Mouse (Mus musculus) CD4-positive, CD25-positive, alpha-beta regulatory T cell, adult 2 months (primary cell): ENCODE measurements at regions not wholly inside any gene's neighbourhood (a gene's known extent, or its start where the extent isn't known, plus 50 kb on each side); places are given as distances from the start of the nearest gene placed in this dataset.
"Not testable (repeated sequence)": the region's sequence is repeated elsewhere in the genome, so short reads cannot be mapped to it uniquely, and the experiment has no call there.

ENCODE experiments used
- DNase-seq: peaks from one replicate; pipeline ENCODE4 v3.0.0-alpha.2; 2012; ENCODE audit warnings: low read depth, low spot score

DNA sequence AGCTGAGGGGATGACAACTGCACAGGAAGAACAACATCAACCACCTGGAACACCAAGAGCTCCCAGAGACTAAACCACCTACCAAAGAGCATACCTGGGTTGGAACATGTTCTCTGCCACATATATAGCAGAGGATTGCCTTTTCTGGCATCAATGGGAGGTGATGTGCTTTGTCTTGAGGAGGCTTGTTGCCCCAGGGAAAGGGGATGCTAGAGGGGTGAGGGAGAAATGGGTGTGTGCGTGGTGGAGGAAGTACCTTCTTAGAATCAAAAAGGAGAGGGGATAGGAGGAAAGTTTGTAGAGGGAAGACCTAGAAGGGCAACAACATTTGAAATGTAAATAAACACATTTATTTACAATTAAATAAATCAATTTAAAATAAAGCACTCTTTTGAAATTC, 358.5 kb upstream of the Pfkp start:
- DNase-seq, result no peak

DNA sequence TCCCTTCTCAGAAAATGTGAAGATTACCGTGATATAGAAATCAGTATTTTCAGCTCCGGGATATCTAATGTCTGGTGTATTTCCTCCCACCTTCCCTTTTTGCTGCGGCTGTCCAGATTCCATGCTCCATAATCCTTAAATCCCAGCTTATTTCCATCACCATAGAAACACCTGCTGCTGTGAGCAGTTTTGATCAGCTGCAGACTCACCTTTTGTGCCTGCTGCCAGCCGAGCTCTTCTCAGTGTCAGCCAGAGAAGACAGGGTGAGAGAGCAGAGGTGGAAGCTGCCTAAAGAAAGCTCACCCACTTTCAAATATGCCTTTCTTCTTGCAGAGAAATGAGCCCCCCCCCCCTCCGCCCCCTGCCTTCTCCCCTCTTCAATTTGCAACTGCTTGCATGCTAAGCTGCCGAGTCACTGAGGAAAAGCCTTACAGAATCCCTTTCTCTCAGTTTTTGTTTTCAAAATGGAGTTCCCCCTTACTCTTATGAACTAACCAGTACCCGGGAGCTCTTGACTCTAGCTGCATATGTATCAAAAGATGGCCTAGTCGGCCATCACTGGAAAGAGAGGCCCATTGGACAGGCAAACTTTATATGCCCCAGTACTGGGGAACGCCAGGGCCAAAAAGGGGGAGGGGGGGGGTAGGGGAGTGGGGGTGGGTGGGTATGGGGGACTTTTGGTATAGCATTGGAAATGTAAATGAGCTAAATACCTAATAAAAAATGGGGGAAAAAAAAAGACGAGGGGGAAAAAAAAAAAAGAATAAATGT, 350.1 kb upstream of the Pfkp start:
- not testable (repeated sequence) for DNase-seq

DNA sequence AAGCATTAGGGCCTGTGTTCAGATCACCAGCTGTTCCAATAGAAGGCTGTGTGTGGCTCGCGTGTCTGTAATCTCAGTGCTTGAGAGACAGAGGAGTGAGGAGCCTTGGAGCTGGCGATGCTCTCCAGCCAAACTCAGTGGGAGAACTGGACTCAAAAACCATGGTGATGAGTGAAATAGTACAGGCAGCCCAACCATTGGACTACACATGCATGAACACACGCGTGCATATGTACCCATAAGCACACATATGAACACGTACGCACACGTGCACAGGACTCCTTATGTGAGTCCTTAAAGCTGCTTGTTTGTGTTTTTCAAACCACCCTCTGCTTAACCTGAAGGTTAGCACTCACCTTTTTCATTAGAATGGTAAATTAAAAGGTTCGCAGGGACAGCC, 349.5 kb upstream of the Pfkp start:
- no peak for DNase-seq

DNA sequence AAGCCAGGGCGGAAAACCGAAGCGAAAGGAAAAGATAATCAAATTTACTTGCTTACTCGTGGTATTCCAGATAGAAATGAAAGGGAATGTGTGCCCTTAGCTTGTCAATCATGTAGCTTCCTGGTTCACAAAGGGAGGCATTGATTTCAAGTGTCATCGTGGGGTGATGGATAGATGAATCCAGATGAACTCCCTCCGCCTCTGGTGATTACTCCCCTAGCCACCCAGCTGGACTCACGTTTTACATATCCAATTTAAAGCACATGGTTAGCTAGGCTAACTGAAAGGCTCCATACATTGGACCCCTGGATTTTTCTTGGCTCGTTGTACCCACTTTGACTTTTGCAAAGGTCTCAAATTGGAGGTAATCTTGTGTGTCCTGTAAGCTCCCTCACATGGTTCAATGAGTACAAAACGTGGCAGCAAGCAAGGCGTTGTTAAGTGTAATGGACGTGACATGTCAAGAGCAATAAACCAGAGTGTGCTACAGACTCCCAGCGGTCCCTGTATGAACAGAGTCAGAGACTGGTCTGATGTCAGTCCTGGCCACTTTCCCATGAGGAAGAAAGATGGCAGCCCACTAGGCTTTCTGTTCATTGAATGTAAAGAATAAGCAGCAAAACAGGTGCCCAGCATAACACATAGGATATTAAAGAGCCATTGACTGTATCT, 343.9 kb upstream of the Pfkp start:
- DNase-seq, result no peak

DNA sequence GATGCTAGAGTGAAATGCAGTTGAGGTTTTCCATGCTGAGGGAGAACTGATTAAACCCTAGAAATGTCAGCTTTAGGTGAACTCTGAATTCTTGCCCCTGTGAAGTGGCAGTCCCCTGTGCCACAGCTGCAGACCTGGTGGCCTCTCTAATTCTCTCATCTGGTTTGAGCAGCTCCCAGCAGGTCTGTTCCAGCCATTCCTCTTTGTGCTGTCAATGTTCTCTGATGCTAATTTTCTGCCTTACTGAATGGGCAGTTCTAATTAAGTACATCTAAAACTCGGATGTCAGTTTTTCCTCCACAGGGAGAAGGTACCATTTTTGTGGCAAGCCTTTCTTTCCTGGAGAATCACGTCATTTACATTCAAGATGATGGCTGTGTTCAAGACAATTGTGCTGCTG, 343.1 kb upstream of the Pfkp start:
- DNase-seq, result no peak

DNA sequence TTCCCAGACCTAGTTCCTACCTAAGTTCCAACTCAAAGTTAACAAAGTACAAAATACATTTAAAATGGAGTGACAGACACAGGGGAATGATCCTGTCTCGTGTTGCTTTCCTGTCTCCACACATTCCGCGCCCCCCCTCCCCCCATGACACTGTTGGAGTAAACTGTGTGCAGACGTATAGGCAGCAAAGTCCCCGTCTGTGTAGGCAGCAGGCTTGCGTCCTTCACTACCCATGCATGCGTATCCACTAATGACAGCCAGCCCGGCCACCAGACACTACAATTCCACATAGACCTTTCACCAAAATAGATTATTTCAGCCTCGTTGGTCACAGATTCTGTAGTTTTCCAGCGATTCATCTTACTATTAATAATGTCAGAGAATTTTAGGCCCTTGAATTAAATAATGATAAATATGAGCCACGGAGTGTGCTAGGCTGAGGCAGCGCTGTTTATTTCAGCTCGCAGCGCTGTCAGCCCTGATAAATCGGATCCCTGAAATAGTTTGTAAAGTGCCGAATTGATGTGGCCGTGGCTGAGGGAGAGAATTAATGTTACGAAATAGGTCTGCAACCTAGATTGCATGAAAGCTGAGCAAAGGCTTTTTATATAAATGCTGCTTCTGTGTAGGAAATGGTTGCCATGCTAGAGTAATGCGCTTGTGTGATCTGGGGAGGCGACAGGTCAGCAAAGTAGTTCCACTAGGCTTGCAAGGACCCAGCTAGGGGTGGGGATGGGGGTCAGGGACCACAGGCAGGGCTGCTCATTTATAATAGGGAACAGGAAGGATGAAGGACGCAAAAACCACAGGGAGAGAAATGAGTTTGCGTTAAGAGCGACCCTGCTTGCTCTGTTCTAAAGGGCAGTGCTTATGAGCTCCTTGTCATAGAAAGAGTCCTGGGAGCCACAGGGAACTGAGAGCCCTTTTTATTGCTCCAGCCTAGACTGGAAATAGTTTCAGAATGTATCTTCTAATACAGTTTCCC, 336.7 kb upstream of the Pfkp start:
- no peak for DNase-seq

DNA sequence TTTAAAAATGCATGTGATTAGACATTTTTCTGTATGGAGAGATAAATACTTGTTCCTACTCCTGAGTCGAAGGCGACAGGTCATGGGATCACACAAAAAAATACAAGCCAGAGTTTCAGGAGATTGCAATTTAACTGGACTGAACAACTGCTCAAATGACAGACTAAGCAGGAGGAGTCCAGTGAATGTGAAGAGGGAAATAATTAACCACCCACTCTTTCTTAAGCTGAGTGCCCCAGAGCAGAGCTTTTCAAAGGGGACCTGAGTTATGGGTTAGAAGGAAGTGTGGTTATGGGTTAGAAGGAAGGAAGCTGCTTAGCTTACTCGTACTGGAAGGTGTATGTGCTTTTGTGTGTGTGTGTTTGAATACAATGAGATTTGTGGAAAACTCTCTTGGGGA, 307.1 kb upstream of the Pfkp start:
- no peak for DNase-seq

DNA sequence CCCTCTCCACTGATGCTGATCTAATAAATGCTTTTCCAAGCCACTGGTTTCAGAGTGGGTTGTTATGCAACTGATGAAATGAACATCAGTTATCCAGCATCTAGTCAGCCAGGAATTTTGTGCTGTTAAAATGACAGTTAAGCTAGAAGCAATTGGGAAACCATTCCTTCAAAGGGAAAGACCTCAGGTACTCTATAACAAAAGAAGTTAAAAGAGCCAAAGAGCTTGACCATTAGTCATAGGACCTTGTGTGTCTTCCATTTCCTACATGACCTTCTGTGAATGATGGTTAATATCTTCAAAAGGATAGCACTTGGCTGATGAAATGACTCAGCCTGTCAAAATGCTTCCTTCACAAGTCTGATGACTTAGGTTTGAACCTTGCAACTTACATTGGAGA, 275.6 kb upstream of the Pfkp start:
- DNase-seq, result no peak

DNA sequence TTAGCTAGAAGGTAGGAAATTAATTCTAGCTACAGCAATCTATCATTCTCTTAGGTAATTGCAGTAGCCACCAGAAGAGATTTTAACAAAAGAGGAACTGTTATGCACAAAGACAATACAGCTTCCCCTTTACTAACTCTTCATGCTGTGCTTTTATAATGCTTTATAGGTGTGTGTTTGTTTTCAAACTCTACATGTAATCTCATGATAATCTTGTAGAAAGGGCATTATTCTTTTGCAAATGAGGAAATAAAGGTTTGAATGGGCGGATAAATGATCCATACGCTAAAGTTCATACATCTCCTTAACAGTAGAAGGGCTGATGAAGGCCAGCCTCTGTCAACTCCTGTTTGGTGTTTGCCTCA, 273.8 kb upstream of the Pfkp start:
- no peak for DNase-seq

DNA sequence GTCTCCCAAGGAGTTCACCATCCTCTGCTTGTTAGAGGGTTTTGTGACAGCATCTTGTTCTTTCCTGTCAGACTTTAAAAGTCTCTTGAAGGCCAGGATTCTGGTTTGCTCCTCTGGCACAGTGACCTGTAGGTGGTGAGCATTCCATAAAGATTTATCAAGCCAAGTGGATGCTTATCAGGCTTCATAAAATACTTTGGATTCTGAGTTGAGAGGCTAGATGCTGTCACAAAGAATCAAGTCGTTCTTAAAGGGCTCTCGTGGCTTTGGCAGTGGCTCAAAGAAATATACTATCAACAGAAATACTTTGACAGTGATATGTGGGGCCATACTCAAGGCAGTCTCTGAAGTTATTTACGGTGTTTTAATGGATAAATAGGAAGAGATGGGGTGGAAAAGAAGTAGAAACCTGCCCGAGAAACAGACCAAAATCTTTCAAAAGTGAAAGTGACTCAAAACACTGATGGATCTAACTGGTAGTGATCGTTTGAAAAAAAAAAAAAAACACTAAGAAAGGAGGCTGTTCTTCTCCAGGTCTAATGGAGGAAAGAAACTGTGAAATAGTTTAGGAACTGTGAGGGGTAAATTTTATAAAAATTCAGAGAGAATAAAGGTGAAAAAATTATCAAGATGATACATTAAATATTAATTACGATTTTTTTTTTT, 273.2 kb upstream of the Pfkp start:
- no peak for DNase-seq

DNA sequence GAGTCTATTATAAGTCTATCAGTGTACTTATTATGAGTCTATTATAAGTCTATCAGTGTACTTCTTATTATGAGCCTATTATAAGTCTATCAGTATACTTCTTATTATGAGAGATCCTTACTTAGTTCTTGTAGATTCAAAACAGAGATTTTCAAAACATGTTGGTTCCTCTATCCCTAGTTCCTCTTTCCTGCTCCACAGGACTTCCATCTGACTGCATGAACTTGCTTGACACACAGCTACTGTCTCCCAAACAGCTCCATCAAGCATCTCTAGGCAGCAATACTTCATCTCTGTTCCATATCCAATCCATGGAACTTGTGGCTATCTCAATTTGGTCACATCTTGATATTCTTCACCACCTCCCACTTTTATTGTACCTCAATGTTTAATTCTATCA, 257.4 kb upstream of the Pfkp start:
- DNase-seq, result no peak

DNA sequence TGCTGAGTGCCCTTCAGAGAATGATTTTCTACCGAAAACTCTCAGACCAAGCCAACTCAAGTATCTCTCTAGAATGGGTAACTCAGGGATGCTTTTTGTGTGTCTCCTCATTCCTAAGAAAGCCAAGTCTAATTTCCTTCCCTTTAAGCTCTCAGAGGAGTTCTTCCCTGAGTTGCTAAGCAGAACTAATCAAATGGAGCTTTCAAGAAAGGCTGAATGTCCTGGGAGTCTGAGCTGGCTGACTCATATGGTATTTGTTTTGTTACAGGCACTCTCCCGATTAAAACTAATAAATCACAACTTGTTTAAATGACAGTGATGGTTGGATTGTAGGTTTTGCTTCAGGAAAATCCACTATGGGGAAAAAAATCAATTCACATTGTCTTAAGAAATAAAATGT, 253.1 kb upstream of the Pfkp start:
- DNase-seq, result no peak

DNA sequence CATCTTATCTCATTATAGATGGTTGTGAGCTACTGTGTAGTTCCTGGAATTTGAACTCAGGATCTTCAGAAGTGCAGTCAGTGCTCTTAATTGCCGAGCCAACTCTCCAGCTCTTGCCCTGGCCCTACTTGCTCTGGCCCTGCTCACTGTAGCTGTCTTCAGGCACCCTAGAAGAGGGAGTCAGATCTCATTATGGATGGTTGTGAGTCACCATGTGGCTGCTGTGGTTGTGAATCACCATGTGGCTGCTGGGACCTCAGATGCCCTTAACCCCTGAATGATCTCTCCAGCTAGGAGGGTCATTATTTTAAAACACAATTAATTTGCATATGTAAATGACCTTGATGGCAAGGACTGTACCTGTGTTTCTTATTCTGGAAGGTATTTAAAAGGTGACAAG, 249.1 kb upstream of the Pfkp start:
- no peak for DNase-seq

DNA sequence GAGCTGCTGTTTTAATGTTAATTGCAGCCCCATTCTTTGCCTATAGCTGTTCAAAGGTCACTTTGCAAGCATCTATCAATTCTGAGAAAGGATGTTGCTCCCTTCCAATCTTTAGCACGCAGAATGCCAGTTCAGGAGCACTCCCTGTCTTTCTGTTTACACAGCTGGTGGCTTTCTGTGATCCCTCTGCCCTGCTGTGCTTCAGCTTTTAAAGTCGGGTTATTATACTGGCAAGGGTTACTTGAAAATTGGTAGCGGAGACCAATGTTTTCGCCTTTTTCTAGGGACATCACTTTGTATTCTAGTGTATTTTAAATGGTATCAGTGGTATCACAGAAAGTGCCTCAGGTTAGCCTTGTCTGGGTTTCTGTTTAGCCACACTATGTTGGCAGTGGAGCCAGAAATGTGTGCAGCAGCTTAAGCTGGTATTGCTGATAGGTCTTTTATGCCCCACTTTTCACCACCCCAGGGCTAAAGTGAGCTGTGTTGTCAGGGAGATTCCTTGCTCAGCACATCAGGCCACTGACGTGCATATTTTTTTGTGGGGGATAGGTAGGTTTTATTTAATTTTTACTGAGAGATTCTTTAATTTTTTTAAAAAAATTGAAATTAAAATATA, 243.0 kb upstream of the Pfkp start:
- no peak for DNase-seq

DNA sequence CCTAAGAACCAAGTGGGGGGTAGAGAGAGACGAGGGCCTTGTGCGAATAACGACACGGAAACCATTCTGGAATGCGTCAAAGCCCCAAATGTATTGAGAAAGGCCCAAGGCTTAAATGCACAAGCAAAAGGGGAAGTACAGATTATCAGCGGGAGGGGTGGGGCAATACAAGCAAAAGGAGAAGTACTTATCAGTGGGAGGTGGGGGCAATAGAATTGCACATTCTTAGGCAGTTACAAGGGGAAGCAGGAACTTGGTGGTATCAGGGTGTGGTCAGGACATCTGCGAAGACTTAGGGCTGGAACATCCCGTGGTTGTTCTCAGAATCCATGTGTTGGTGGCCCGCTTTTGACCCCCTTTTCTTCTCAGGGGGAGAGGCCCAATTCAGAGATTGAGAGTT, 240.9 kb upstream of the Pfkp start:
- not testable (repeated sequence) for DNase-seq

DNA sequence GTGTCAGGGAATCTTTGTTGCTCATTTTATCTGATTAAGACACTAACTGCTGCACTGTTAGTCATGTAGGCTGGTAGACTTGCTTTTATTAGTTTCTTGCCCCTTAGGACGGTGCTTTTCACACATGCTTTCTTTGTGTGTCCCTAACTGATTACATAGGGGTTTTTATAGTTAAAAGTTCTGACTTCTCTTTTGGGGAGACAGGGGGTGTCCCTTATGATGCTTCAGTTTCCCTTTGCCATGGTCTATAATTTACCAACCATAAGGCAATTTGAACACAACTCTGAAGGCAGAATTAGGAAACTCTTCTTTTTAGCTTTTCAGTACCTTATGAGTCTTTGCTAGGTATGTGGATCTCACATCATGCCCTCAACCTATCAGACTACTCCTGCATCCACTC, 239.8 kb upstream of the Pfkp start:
- DNase-seq, result no peak

DNA sequence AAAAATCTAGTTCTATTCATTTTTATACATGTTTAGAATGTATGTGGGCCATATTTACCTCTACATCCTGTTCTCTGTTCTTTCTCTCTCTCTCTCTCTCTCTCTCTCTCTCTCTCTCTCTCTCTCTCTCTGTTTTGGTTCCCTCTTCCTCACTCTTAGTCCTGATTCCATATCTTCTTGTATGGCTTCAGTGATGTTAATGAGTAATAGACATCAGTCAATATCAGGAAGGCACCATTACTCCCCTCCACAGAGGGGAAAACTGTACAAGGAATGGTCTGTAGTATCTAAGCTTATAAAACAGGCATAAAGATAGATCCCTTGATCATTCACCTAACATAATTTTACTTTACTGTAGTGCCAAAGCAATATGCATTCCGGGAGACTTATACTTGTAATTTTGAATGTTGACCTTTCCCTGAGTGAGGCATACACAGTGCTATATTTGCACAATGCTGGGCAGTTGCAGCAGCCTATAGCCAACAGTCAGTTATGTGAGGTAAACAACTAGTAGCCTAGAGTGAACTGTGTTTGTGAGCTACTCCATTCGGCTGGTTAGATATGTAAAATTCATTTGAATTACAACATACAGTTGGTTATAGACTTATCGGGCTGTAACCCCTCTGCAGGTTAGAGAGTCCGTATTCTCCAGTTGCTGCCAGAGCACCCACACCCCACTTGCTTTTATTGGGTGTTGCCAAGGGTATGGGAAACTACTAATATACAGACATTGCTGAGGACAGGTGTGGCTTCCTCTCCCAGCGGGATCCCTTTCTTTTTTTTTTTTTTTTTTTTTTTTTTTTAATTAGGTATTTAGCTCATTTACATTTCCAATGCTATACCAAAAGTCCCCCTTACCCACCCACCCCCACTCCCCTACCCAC, 228.7 kb upstream of the Pfkp start:
- no peak for DNase-seq

DNA sequence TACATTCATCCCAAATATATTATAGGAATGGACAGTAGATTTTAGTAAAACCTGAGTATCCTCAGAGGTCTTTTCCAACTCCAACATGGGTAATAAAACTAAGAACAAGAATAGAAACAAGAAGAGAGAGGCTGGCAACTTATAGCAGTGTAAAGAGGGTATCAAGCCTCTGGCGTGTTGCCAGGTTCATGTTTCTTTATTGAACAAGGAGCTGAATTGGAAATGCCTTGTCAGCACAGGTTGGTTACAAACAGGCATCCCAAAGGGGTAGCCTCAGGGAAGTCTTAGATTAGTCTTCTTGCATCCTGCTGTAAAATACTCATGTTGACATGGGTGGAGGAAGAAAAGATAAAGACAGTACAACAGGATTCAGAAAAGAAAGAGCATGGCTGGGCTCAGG, 213.6 kb upstream of the Pfkp start:
- no peak for DNase-seq

DNA sequence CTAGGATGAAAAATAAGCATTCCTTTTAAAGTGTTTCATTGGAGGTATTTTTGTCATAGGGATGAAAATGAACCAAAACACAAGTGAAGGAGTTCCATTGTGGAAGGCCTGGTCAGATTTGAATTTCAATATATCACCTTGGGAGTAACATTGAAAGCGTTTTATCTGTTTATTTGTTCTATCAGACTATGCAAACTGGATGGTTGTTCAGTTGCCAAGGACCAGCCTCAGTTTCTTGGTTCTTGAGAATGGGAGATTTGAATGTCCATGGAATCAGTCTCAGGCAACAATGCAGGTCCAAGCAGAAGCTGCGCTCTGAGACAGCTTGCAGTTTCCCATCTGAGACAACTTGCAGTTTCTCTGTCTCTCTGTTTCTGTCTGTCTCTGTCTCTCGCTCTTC, 211.0 kb upstream of the Pfkp start:
- DNase-seq, result no peak
